Mouse (Mus musculus) CH12.LX (cell line): Measurements from ENCODE around the gene Syn3. TPM values are rescaled to one million over a fixed set of nuclear protein-coding genes. Genes with fewer than 3 reads are reported as not detected.
A peak's percentile ranks its signal among the peaks of the same experiment; 100 is the strongest.

Experiments used
- DNase-seq: peaks from one replicate; pipeline ENCODE4 v3.0.0-alpha.2; 2013; ENCODE audit errors: extremely low read depth
- H3K27ac ChIP-seq: 2 replicates; pipeline ENCODE4 v1.5.1; 2012; ENCODE audit warnings: low read depth, mild to moderate bottlenecking, control low read depth, moderate library complexity; ENCODE audit not compliant: insufficient read depth
- H3K27me3 ChIP-seq: replicated peaks from 2 replicates; pipeline ENCODE3; 2012; ENCODE audit warnings: inconsistent platforms
- H3K36me3 ChIP-seq, 2 experiments: replicated peaks in 1 of 2; 2 replicates each; pipeline versions ENCODE3 to v1.6.1; 2012; ENCODE audit warnings: inconsistent platforms in 1 of 2, low read length in 1 of 2, mild to moderate bottlenecking in 1 of 2, mixed read lengths in 1 of 2, moderate library complexity in 1 of 2; ENCODE audit not compliant: control insufficient read depth in 1 of 2, insufficient read depth in 1 of 2
- H3K4me1 ChIP-seq, 2 experiments: 2 replicates each; pipeline ENCODE4 v1.6.1; 2012; ENCODE audit warnings: inconsistent platforms in 1 of 2, moderate library complexity in 1 of 2; ENCODE audit not compliant: insufficient read depth in 2 of 2, control insufficient read depth in 1 of 2
- H3K4me2 ChIP-seq: 2 replicates; pipeline ENCODE4 v1.6.1; 2012; ENCODE audit warnings: low read depth, mild to moderate bottlenecking, control low read depth; ENCODE audit not compliant: poor library complexity, insufficient read depth, severe bottlenecking
- H3K4me3 ChIP-seq, 3 experiments: fragments of 150-350 bp in 1 of 3; sonication (generic) in 1 of 3; replicated peaks in 1 of 3; 2 replicates each; pipeline versions ENCODE3 to v1.5.1; 2011 to 2012; ENCODE audit warnings: low read depth in 2 of 3, low read length in 2 of 3, mild to moderate bottlenecking in 2 of 3, moderate library complexity in 2 of 3, control low read depth in 1 of 3, improper control_type of control experiment in 1 of 3, inconsistent platforms in 1 of 3, mixed read lengths in 1 of 3; ENCODE audit not compliant: poor library complexity in 1 of 3
- H3K79me2 ChIP-seq: replicated peaks from 2 replicates; pipeline ENCODE4 v1.6.1; 2012; ENCODE audit warnings: mild to moderate bottlenecking, moderate library complexity; ENCODE audit not compliant: control insufficient read depth, poor library complexity, insufficient read depth, severe bottlenecking; ENCODE audit errors: extremely low read depth
- H3K9ac ChIP-seq: 2 replicates; pipeline ENCODE4 v1.6.1; 2012; ENCODE audit warnings: low read depth, mild to moderate bottlenecking, control low read depth, moderate library complexity; ENCODE audit not compliant: insufficient read depth
- H3K9me3 ChIP-seq: replicated peaks from 2 replicates; pipeline ENCODE3; 2012; ENCODE audit warnings: low read length, inconsistent platforms, mixed read lengths
- BHLHE40 ChIP-seq: IDR thresholded peaks from 2 replicates; pipeline ENCODE4 v1.6.1; 2011; ENCODE audit warnings: mild to moderate bottlenecking, low read depth, low read length, improper control_type of control experiment
- CHD1 ChIP-seq: IDR thresholded peaks from 2 replicates; pipeline ENCODE4 v1.6.1; 2012; ENCODE audit warnings: low read depth, low read length, improper control_type of control experiment, inconsistent platforms
- CHD2 ChIP-seq: IDR thresholded peaks from 2 replicates; pipeline ENCODE4 v1.6.1; 2011; ENCODE audit warnings: low read length, improper control_type of control experiment
- CTCF ChIP-seq, 2 experiments: IDR thresholded peaks in 1 of 2; conservative IDR thresholded peaks in 1 of 2; 2 replicates each; pipeline ENCODE4 v1.5.1; 2011 to 2012; ENCODE audit warnings: low read depth in 2 of 2, low read length in 2 of 2, improper control_type of control experiment in 1 of 2, inconsistent platforms in 1 of 2, mild to moderate bottlenecking in 1 of 2, moderate library complexity in 1 of 2
- E2F4 ChIP-seq: IDR thresholded peaks from 2 replicates; pipeline ENCODE4 v1.6.1; 2011; ENCODE audit warnings: low read depth, low read length, improper control_type of control experiment; ENCODE audit not compliant: insufficient replicate concordance
- ELF1 ChIP-seq: IDR thresholded peaks from 2 replicates; pipeline ENCODE4 v1.6.1; 2014; ENCODE audit warnings: low read depth, mild to moderate bottlenecking, inconsistent platforms, low read length, improper control_type of control experiment
- EP300 ChIP-seq: IDR thresholded peaks from 2 replicates; pipeline ENCODE4 v1.6.1; 2011; ENCODE audit warnings: low read length, improper control_type of control experiment
- ETS1 ChIP-seq: conservative IDR thresholded peaks from 2 replicates; pipeline ENCODE4 v1.6.1; 2012; ENCODE audit warnings: low read depth, mild to moderate bottlenecking, inconsistent platforms, low read length, improper control_type of control experiment, moderate library complexity
- GABPA ChIP-seq: IDR thresholded peaks from 2 replicates; pipeline ENCODE4 v1.6.1; 2012; ENCODE audit warnings: low read depth, low read length, improper control_type of control experiment, inconsistent platforms; ENCODE audit not compliant: insufficient replicate concordance
- HCFC1 ChIP-seq: IDR thresholded peaks from 2 replicates; pipeline ENCODE4 v1.6.1; 2012; ENCODE audit warnings: low read depth, mild to moderate bottlenecking, inconsistent platforms, low read length, improper control_type of control experiment
- IRF4 ChIP-seq: IDR thresholded peaks from 2 replicates; pipeline ENCODE4 v1.6.1; 2014; ENCODE audit warnings: low read depth, mild to moderate bottlenecking, inconsistent platforms, low read length, improper control_type of control experiment
- KAT2A ChIP-seq: IDR thresholded peaks from 2 replicates; pipeline ENCODE4 v1.6.1; 2012; ENCODE audit warnings: low read length, improper control_type of control experiment, inconsistent platforms; ENCODE audit not compliant: insufficient replicate concordance
- MAFK ChIP-seq: IDR thresholded peaks from 2 replicates; pipeline ENCODE4 v1.6.1; 2011; ENCODE audit warnings: low read length, improper control_type of control experiment; ENCODE audit not compliant: insufficient replicate concordance
- MAX ChIP-seq: IDR thresholded peaks from 2 replicates; pipeline ENCODE4 v1.6.1; 2011; ENCODE audit warnings: low read length, improper control_type of control experiment
- MEF2A ChIP-seq: IDR thresholded peaks from 2 replicates; pipeline ENCODE4 v1.6.1; 2014; ENCODE audit warnings: low read depth, mild to moderate bottlenecking, inconsistent platforms, low read length, improper control_type of control experiment, borderline replicate concordance
- MXI1 ChIP-seq: IDR thresholded peaks from 2 replicates; pipeline ENCODE4 v1.6.1; 2011; ENCODE audit warnings: mild to moderate bottlenecking, low read depth, low read length, improper control_type of control experiment
- MYC ChIP-seq: IDR thresholded peaks from 2 replicates; pipeline ENCODE4 v1.6.1; 2011; ENCODE audit warnings: low read depth, mild to moderate bottlenecking, improper control_type of control experiment, low read length
- NELFE ChIP-seq: IDR thresholded peaks from 2 replicates; pipeline ENCODE4 v1.6.1; 2011; ENCODE audit warnings: low read depth, low read length, improper control_type of control experiment
- NRF1 ChIP-seq: IDR thresholded peaks from 2 replicates; pipeline ENCODE4 v1.6.1; 2014; ENCODE audit warnings: low read depth, mild to moderate bottlenecking, inconsistent platforms, low read length, improper control_type of control experiment, moderate library complexity
- POLR2A ChIP-seq: IDR thresholded peaks from 2 replicates; pipeline ENCODE4 v1.6.1; 2011; ENCODE audit warnings: low read depth, mild to moderate bottlenecking, improper control_type of control experiment, low read length
- POLR2AphosphoS2 ChIP-seq: IDR thresholded peaks from 2 replicates; pipeline ENCODE4 v1.6.1; 2011; ENCODE audit warnings: low read depth, low read length, improper control_type of control experiment
- RCOR1 ChIP-seq: conservative IDR thresholded peaks from 2 replicates; pipeline ENCODE4 v1.6.1; 2012; ENCODE audit warnings: low read depth, mild to moderate bottlenecking, inconsistent platforms, low read length, improper control_type of control experiment
- SIN3A ChIP-seq: IDR thresholded peaks from 2 replicates; pipeline ENCODE4 v1.6.1; 2012; ENCODE audit warnings: low read length, improper control_type of control experiment, inconsistent platforms
- TBP ChIP-seq: conservative IDR thresholded peaks from 2 replicates; pipeline ENCODE4 v1.6.1; 2011; ENCODE audit warnings: low read depth, low read length, improper control_type of control experiment
- TCF12 ChIP-seq: IDR thresholded peaks from 2 replicates; pipeline ENCODE4 v1.6.1; 2014; ENCODE audit warnings: low read depth, mild to moderate bottlenecking, inconsistent platforms, low read length, improper control_type of control experiment
- USF2 ChIP-seq: conservative IDR thresholded peaks from 2 replicates; pipeline ENCODE4 v1.6.1; 2011; ENCODE audit warnings: low read depth, low read length, improper control_type of control experiment
- ZMIZ1 ChIP-seq: IDR thresholded peaks from 2 replicates; pipeline ENCODE4 v1.6.1; 2012; ENCODE audit warnings: low read depth, mild to moderate bottlenecking, inconsistent platforms, low read length, improper control_type of control experiment
- dilution Hi-C: fragments of 300-500 bp; cut with MboI; formaldehyde crosslinking; loops from 2 replicates; pipeline ENCODE4 v1.14.3; 2020; ENCODE audit warnings: low sequenced_read_pairs; ENCODE audit not compliant: extremely low pct_unique_long_range_greater_than_20kb, extremely low pct_ligation_motif_present
- in situ Hi-C: fragments of 300-500 bp; cut with MboI; formaldehyde crosslinking; loops from 3 replicates; pipeline ENCODE4 v1.14.3; 2019; ENCODE audit warnings: low sequenced_read_pairs, low pct_ligation_motif_present, low pct_unique_long_range_greater_than_20kb, mixed read lengths
- polyA plus RNA-seq: library from polyadenylated mRNA; unstranded; fragments of >175 nt; gene quantifications from 2 replicates; pipeline ENCODE4 v1.2.1, GENCODE M21; 2012; ENCODE audit warnings: low read depth; ENCODE audit not compliant: insufficient read length
- total RNA-seq, 2 experiments: library from RNA; depleted of rRNA; stranded (reverse); fragments of 300-350 nt in 1 of 2; fragments of >200 nt in 1 of 2; gene quantifications; 2 replicates each; pipeline ENCODE4 v1.2.3; 2012 to 2014

Gene Syn3
- total and polyA plus RNA-seq, 3 experiments = 2.8 to 8.9 (median 5.6) TPM

DNA sequence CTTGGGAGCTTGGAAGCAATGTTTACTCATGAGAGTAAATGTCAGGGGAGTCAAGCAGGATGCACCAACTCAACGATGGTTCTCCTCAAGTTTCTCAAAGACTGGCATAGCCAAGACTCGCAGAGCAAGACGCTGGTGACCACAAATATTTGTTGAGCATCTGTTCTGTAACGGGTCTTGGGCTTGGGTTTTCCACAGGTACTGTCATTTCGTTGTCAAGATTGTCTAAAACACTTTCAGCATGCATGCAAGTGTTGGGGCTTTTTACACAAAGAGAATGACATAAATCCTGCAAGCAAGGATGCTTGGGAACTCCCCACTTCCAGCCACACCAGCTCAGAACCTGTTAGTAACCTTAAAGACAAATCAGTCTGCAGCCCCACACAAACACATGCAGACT is 10.2 kb downstream of the Syn3 start:
- no peaks in the 10 kb centered on the region for H3K9me3 ChIP-seq
- TF ChIP-seq KAT2A (no peak), E2F4 (no peak), MAX (no peak), USF2 (no peak), MYC (0 out of 2 replicates have a peak, but pooled peaks have one; percentile 34), TBP (0 out of 2 replicates have a peak, but pooled peaks have one; percentile 17), EP300 (peak; percentile 74; the same call in 1 of the 2 replicates), ETS1 (peak; percentile 88), ELF1 (0 out of 2 replicates have a peak, but pooled peaks have one; percentile 18), MXI1 (peak; percentile 62), IRF4 (peak; percentile 79), CHD2 (0 out of 2 replicates have a peak, but pooled peaks have one; percentile 17), NELFE (no peak), GABPA (no peak), MAFK (no peak), HCFC1 (no peak), TCF12 (peak; percentile 69; the same call in 1 of the 2 replicates), MEF2A (peak; percentile 56), POLR2A (0 out of 2 replicates have a peak, but pooled peaks have one; percentile 4), ZMIZ1 (0 out of 2 replicates have a peak, but pooled peaks have one; percentile 21), NRF1 (0 out of 2 replicates have a peak, but pooled peaks have one; percentile 20), RCOR1 (peak; percentile 54; the same call in 1 of the 2 replicates), CHD1 (0 out of 2 replicates have a peak, but pooled peaks have one; percentile 52), BHLHE40 (peak; percentile 47), SIN3A (peak; percentile 83), POLR2AphosphoS2 (peak; percentile 34; the same call in 1 of the 2 replicates), CTCF (conservative IDR thresholded peaks at IDR 0.05 in 1 of 2, IDR thresholded peaks at IDR 0.05 in 1 of 2; ENCODE audit: low read depth in 2 of 2, low read length in 2 of 2) (no peak)
- H3K36me3 ChIP-seq = peaks cover 3 to 58% of the 10 kb centered on the region in 2 experiments
- H3K4me2 ChIP-seq = peak overlapping the region; percentile 96
- peaks cover 22 to 80% of the 10 kb centered on the region in 2 experiments for H3K4me1 ChIP-seq
- no peaks in the 10 kb centered on the region for H3K27me3 ChIP-seq
- no peak overlapping the region for H3K4me3 ChIP-seq
- H3K9ac ChIP-seq = peak overlapping the region; percentile 81
- peak overlapping the region; percentile 98 for H3K27ac ChIP-seq
- H3K79me2 ChIP-seq = peaks cover 46% of the 10 kb centered on the region
- dilution Hi-C loops = no loop called here
- no peak for DNase-seq
- in situ Hi-C loops = no loop called here
